Mouse (Mus musculus): ENCODE measurements at regions not wholly inside any gene's neighbourhood (a gene's known extent, or its start where the extent isn't known, plus 50 kb on each side); places are given as distances from the start of the nearest gene placed in this dataset.
A peak's percentile ranks its signal among the peaks of the same experiment; 100 is the strongest.

GRCm38 (mm10) chr1:144317560-144317959, 68.5 kb upstream of the Rgs1 start:
- no peak for DNase-seq (ENCODE audit: low spot score in 2 of 2)

- no peak for DNase-seq (ENCODE audit: low spot score in 2 of 2)
Measured at GRCm38 (mm10) chr1:144316251-144316650, 67.2 kb upstream of the Rgs1 start.

- DNase-seq (ENCODE audit: low spot score in 2 of 2) = no peak
Measured at GRCm38 (mm10) chr1:144314382-144314781, 65.3 kb upstream of the Rgs1 start.

GRCm38 (mm10) chr1:144313318-144313717, 64.3 kb upstream of the Rgs1 start:
- no peak for DNase-seq (ENCODE audit: low spot score in 2 of 2)

GRCm38 (mm10) chr1:144309901-144310300, 60.9 kb upstream of the Rgs1 start:
- DNase-seq (ENCODE audit: low spot score in 2 of 2) = no peak

- DNase-seq (ENCODE audit: low spot score in 2 of 2) = no peak
Measured at GRCm38 (mm10) chr1:144308313-144308712, 59.3 kb upstream of the Rgs1 start.

GRCm38 (mm10) chr1:144307854-144308285, 58.8 kb upstream of the Rgs1 start:
- no peak for DNase-seq (ENCODE audit: low spot score in 2 of 2)

GRCm38 (mm10) chr1:144307017-144307853, 58.2 kb upstream of the Rgs1 start:
- DNase-seq (ENCODE audit: low spot score in 2 of 2) = peak; percentile 51 to 61

GRCm38 (mm10) chr1:144306284-144306683, 57.2 kb upstream of the Rgs1 start:
- DNase-seq (ENCODE audit: low spot score in 2 of 2) = no peak

GRCm38 (mm10) chr1:144300670-144301069, 51.6 kb upstream of the Rgs1 start:
- DNase-seq (ENCODE audit: low spot score in 2 of 2) = peak in 1 of 2 experiments; percentile 15
